In genomic region chr12:31625016-31625415, GRCm38 (mm10) we compare ENCODE assay signal across 23 mouse cellular contexts. TPM values are rescaled to one million over a fixed set of nuclear protein-coding genes. Genes with fewer than 3 reads are reported as not detected.
DNase-seq lines count a peak whose midpoint lies in the region; ATAC-seq and TF ChIP-seq lines count a peak whose summit lies in the region.
"Had no signal": no experiment of that assay in that cellular context is flagged by ENCODE, and none has a peak within 500 bp of the region (broad histone marks: within the 10 kb centered on the region; RNA-seq: fewer than 3 reads in every experiment).

No protein-coding gene starts in this region.

- in situ Hi-C loops in CH12.LX (cut with MboI; ENCODE audit: low pct_ligation_motif_present, low pct_unique_long_range_greater_than_20kb, low sequenced_read_pairs) (no loop called here), ES-E14 (cut with MboI; ENCODE audit: low sequenced_read_pairs in 2 of 2, unreplicated experiment in 2 of 2) (no loop called here)

- no peak for TF ChIP-seq RAD21 in CH12.LX (IDR thresholded peaks at IDR 0.05; ENCODE audit: low read depth, low read length)

- H3K27ac ChIP-seq in CH12.LX (ENCODE audit: insufficient read depth, low read depth) (no peak overlapping the region), ES-E14 (ENCODE audit: insufficient read depth, low read depth, low read length, poor library complexity, severe bottlenecking) (no peak overlapping the region)
- no peak overlapping the region for H3K27ac ChIP-seq in midbrain, embryonic 16.5 days (ENCODE audit: low read length)

- no peak for TF ChIP-seq POLR2A in CH12.LX (IDR thresholded peaks at IDR 0.05; ENCODE audit: low read depth, low read length)

- intact Hi-C loops in gastrocnemius, postnatal 14 days (cut with DNase I; ENCODE audit: low total_unique reads): no loop called here

- DNase-seq in 416B (ENCODE audit: low read depth) (peak; percentile 10), CH12.LX (ENCODE audit: extremely low read depth) (no peak), ES-E14 (ENCODE audit: low read depth, low spot score) (no peak)
- no peak for DNase-seq in gastrocnemius, adult 18-20 months (ENCODE audit: low spot score)
- no peak for DNase-seq in gastrocnemius, postnatal 14 days
- DNase-seq: adrenal gland, adult 2 months; adrenal gland, adult 8-10 months; adrenal gland, postnatal 10 days; adrenal gland, postnatal 14 days; adrenal gland, postnatal 25 days; adrenal gland, postnatal 36 days; B cell, adult 2 months; cerebellum, adult 11 months; cerebellum, adult 11-12 months; cerebellum, adult 18-20 months; cerebellum, adult 2 months; cerebellum, adult 8-10 months; cerebellum, adult 9-10 months had no signal

- H3K36me3 ChIP-seq in CH12.LX (replicated peaks in 1 of 2; ENCODE audit: control insufficient read depth in 1 of 2, insufficient read depth in 1 of 2, low read length in 1 of 2): peaks cover 48 to 92% of the 10 kb centered on the region in 2 experiments
- no peaks in the 10 kb centered on the region for H3K36me3 ChIP-seq in ES-E14 (ENCODE audit: control insufficient read depth, insufficient read depth, low read length, poor library complexity, severe bottlenecking)
- H3K36me3 ChIP-seq in midbrain, embryonic 16.5 days (ENCODE audit: control insufficient read depth, insufficient read depth, low read length): no peaks in the 10 kb centered on the region

- no peaks in the 10 kb centered on the region for H3K27me3 ChIP-seq in CH12.LX (replicated peaks)
- no peaks in the 10 kb centered on the region for H3K27me3 ChIP-seq in midbrain, embryonic 16.5 days (ENCODE audit: control insufficient read depth, insufficient read depth, low read depth, low read length)
- H3K27me3 ChIP-seq: Patski had no signal

- TF ChIP-seq CTCF in CH12.LX (conservative IDR thresholded peaks at IDR 0.05 in 1 of 2, IDR thresholded peaks at IDR 0.05 in 1 of 2; ENCODE audit: low read depth in 2 of 2, low read length in 2 of 2): peak in 1 of 2 experiments; percentile 14; a peak in 1 of 4 replicates

- H3K4me3 ChIP-seq in CH12.LX (replicated peaks in 1 of 3; ENCODE audit: low read depth in 2 of 3, low read length in 2 of 3, poor library complexity in 1 of 3): no peak overlapping the region
- H3K4me3 ChIP-seq in ES-E14 (ENCODE audit: insufficient read depth in 1 of 2, low read depth in 1 of 2, low read length in 2 of 2, poor library complexity in 1 of 2, severe bottlenecking in 1 of 2): no peak overlapping the region
- no peak overlapping the region for H3K4me3 ChIP-seq in midbrain, embryonic 16.5 days (ENCODE audit: low read depth, low read length)

- no peak overlapping the region for H3K9ac ChIP-seq in CH12.LX (ENCODE audit: insufficient read depth, low read depth)
- no peak overlapping the region for H3K9ac ChIP-seq in ES-E14 (ENCODE audit: insufficient read depth, low read depth, low read length, poor library complexity, severe bottlenecking)
- H3K9ac ChIP-seq in midbrain, embryonic 16.5 days (ENCODE audit: low read depth, low read length): no peak overlapping the region

- 95% methylated on average over 1 of the region's 1 CpGs for WGBS in midbrain, embryonic 16.5 days

- TF ChIP-seq EP300 in CH12.LX (IDR thresholded peaks at IDR 0.05; ENCODE audit: low read length): no peak

- no peaks in the 10 kb centered on the region; the same call in 1 of the 2 replicates for H3K79me2 ChIP-seq in CH12.LX (replicated peaks; ENCODE audit: control insufficient read depth, extremely low read depth, insufficient read depth, poor library complexity, severe bottlenecking)

- H3K9me3 ChIP-seq in CH12.LX (replicated peaks; ENCODE audit: low read length): no peaks in the 10 kb centered on the region
- H3K9me3 ChIP-seq in ES-E14 (ENCODE audit: control insufficient read depth, insufficient read depth, low read depth, low read length): no peaks in the 10 kb centered on the region
- H3K9me3 ChIP-seq in midbrain, embryonic 16.5 days (replicated peaks; ENCODE audit: control insufficient read depth, low read length, poor library complexity, severe bottlenecking): no peaks in the 10 kb centered on the region
- H3K9me3 ChIP-seq: G1E had no signal

- ATAC-seq in midbrain, embryonic 16.5 days: no peak
- ATAC-seq: activated CD4-positive, CD25-positive, alpha-beta regulatory T cell, adult 4 months; CD4-positive, CD25-positive, alpha-beta regulatory T cell, adult 4 months; Patski had no signal

- no peak overlapping the region for H3K4me2 ChIP-seq in CH12.LX (ENCODE audit: insufficient read depth, low read depth, poor library complexity, severe bottlenecking)
- H3K4me2 ChIP-seq in midbrain, embryonic 16.5 days (ENCODE audit: low read length): no peak overlapping the region

- H3K4me1 ChIP-seq in CH12.LX (ENCODE audit: control insufficient read depth in 1 of 2, insufficient read depth in 2 of 2): peaks cover 0 to 2% of the 10 kb centered on the region in 2 experiments; a peak in 1 of 4 replicates
- H3K4me1 ChIP-seq in ES-E14 (ENCODE audit: control insufficient read depth in 2 of 2, insufficient read depth in 2 of 2, low read length in 2 of 2, poor library complexity in 1 of 2): no peaks in the 10 kb centered on the region
- H3K4me1 ChIP-seq in midbrain, embryonic 16.5 days (ENCODE audit: control insufficient read depth, insufficient read depth, low read length): no peaks in the 10 kb centered on the region

- dilution Hi-C loops in CH12.LX (cut with MboI; ENCODE audit: extremely low pct_ligation_motif_present, extremely low pct_unique_long_range_greater_than_20kb, low sequenced_read_pairs): no loop called here

TF ChIP-seq in CH12.LX, 34 proteins besides CTCF, POLR2A, EP300 and RAD21:
- TF ChIP-seq TCF12 (IDR thresholded peaks at IDR 0.05; ENCODE audit: low read depth, low read length) (no peak), NRF1 (IDR thresholded peaks at IDR 0.05; ENCODE audit: low read depth, low read length) (no peak), USF1 (IDR thresholded peaks at IDR 0.05; ENCODE audit: low read depth, low read length) (no peak), MEF2A (IDR thresholded peaks at IDR 0.05; ENCODE audit: borderline replicate concordance, low read depth, low read length) (no peak), SMC3 (IDR thresholded peaks at IDR 0.05; ENCODE audit: low read depth, low read length) (no peak), KAT2A (IDR thresholded peaks at IDR 0.05; ENCODE audit: insufficient replicate concordance, low read length) (no peak), IRF4 (IDR thresholded peaks at IDR 0.05; ENCODE audit: low read depth, low read length) (no peak), MAFK (IDR thresholded peaks at IDR 0.05; ENCODE audit: insufficient replicate concordance, low read length) (peak; percentile 77)

TF ChIP-seq in ES-E14, 5 proteins besides CTCF, POLR2A, EP300 and RAD21:
- no peak for TF ChIP-seq ZC3H11A (IDR thresholded peaks at IDR 0.05; ENCODE audit: borderline replicate concordance, low read depth, low read length)
- peak; percentile 85 for TF ChIP-seq MAFK (IDR thresholded peaks at IDR 0.05; ENCODE audit: insufficient read depth, low read depth, low read length)

RNA-seq across cellular contexts. Expression of gene Bcap29, which starts 9.4 kb away (rescaled TPM):
- total RNA-seq in CH12.LX (2012; rRNA removed) (31.4 and 32.4 TPM in 2 replicates), CH12.LX (2014; rRNA removed) (104 and 112 TPM in 2 replicates), ES-E14 (2012; rRNA removed) (12.4 and 19.8 TPM in 2 replicates)
- 127 and 128 TPM in 2 replicates for polyA plus RNA-seq in CH12.LX (2012; ENCODE audit: insufficient read length, low read depth)
- 10 to 100 TPM; 31.6 to 32.1 TPM for total RNA-seq in gastrocnemius, adult 18-20 months (2021)
- 10 to 100 TPM; 25.6 to 26.9 TPM for total RNA-seq in gastrocnemius, postnatal 14 days (2021)
- polyA plus RNA-seq in midbrain, embryonic 16.5 days (2015; fragmentation: Nextera tagmentation; extraction: Ambion mirVana): 26.9 and 27.8 TPM in 2 replicates

RNA-seq across cellular contexts. Expression of gene Dus4l, which starts 29.6 kb away (rescaled TPM):
- total RNA-seq in CH12.LX (2012; rRNA removed) (16.1 and 17.9 TPM in 2 replicates), CH12.LX (2014; rRNA removed) (32.8 and 37.0 TPM in 2 replicates), ES-E14 (2012; rRNA removed) (8.7 and 9.1 TPM in 2 replicates)
- polyA plus RNA-seq in CH12.LX (2012; ENCODE audit: insufficient read length, low read depth): 23.2 and 26.2 TPM in 2 replicates
- 1 to 10 TPM; 3.7 to 4.0 TPM for total RNA-seq in gastrocnemius, adult 18-20 months (2021)
- 1 to 10 TPM; 3.0 to 4.8 TPM for total RNA-seq in gastrocnemius, postnatal 14 days (2021)
- 6.3 and 6.6 TPM in 2 replicates for polyA plus RNA-seq in midbrain, embryonic 16.5 days (2015; fragmentation: Nextera tagmentation; extraction: Ambion mirVana)

RNA-seq across cellular contexts. Expression of gene Cog5, which starts 29.7 kb away (rescaled TPM):
- total RNA-seq in CH12.LX (2012; rRNA removed) (31.6 and 34.8 TPM in 2 replicates), CH12.LX (2014; rRNA removed) (40.6 and 42.7 TPM in 2 replicates), ES-E14 (2012; rRNA removed) (33.3 and 37.5 TPM in 2 replicates)
- 32.0 and 39.3 TPM in 2 replicates for polyA plus RNA-seq in CH12.LX (2012; ENCODE audit: insufficient read length, low read depth)
- total RNA-seq in gastrocnemius, adult 18-20 months (2021): 10 to 100 TPM; 33.4 to 33.9 TPM
- total RNA-seq in gastrocnemius, postnatal 14 days (2021): 10 to 100 TPM; 20.1 to 22.6 TPM
- polyA plus RNA-seq in midbrain, embryonic 16.5 days (2015; fragmentation: Nextera tagmentation; extraction: Ambion mirVana): 27.3 and 27.9 TPM in 2 replicates
